Mouse (Mus musculus): ENCODE measurements around the gene Ak6. TPM values are rescaled to one million over a fixed set of nuclear protein-coding genes. Genes with fewer than 3 reads are reported as not detected.

Gene Ak6
- polyA plus RNA-seq (2014; fragmentation: Illumina TruSeq; extraction: RNeasy Lipid Tissue Mini Kit (QIAGEN cat#74804); ENCODE audit: low read depth, low replicate concordance), result 88.8 TPM

GRCm38 (mm10) chr13:100650550-100651438 is at the start of gene Ak6, which contains the start of gene Rad17:
Gene Ak6, plus strand, starts transcription at chr13:100650979.
Gene Rad17, minus strand, starts transcription at chr13:100651051.

GRCm38 (mm10) chr13:100616181-100617087 is 34.3 kb upstream of the Ak6 start, which contains the start of gene Marveld2:
Gene Marveld2, minus strand, starts transcription at chr13:100616971.

DNA sequence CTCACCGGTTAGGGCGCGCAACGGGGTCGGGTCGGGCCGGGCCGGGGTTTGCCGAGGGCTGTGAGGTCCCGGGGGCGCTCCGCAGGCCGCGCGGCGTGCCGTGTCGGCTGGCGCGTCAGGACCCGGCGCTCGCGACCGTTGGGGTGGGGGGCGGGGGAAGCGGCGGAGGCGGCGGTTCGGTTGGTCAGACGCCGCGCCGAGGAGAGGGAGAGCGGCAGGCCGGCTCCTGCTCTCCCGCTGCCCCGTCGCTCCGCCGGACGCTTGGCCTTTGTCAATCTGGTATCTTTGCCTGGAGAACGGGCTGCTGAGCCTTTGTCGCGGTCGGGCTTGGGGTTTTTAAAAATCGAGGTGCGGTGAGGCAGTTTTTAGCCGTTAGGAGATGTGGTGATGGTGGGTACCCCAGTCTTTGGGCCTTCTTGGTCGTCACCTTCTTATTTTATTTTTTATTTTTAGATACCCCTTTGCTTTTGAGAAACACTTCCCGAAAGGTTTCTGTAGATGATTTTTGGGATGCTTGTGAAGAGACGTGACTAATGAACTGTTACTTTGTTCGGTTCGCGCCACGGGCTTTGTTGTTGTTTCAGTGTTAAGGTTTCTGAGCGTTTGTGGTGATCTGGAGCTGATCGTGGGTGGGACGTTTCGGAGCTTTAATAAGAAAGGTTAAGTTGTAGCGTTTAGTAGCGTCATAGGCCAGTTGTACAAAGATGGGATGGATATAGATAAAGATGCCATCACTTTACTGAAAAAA is 834 bp downstream of the Ak6 start, which contains the start of gene Taf9:
Gene Taf9 (plus strand): TSS at position 141 of the 748 bp plus-strand sequence.

DNA sequence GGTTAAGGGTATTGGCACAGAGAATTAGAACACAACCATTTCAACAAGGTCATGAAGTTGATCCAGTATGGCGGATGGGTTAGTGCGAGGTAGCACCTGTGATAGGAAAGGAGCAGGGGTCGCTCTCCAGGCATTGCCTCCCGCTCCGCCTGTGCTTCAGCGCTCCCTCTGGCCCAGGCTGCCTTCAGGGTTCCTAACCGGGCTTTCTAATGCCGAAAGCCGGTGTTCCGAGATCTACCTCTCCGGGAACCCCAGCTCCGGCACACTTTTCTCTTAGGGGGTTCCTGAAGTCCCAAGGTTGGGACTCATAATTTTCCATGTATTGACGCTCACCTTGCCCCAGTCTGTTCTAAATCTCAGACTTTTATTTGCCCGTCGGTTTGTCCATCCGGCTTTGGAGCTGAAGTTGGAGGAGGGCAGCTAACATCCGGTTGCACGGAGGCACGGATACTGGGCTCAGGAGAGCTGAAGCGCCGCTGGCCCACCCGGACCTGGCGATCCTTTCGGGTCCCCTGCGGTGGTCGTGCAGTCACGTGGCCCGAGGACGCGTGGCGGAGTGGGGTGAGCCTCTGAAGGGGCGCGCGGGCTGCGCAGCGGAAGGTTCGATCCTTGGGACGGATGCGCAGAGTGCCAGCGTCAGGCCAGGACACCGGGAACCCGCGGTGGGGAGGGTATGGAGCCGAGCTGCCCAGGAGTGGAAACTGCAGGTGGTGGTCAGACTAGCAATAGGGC is 18.7 kb downstream of the Ak6 start, which contains the start of gene Ccdc125:
Gene Ccdc125 (plus strand): TSS at position 427 of the 732 bp plus-strand sequence.

Other genes with a start within 250 kb of the Ak6 start
- gene Naip1, start 198.1 kb upstream of the Ak6 start, polyA plus RNA-seq (2014; fragmentation: Illumina TruSeq; extraction: RNeasy Lipid Tissue Mini Kit (QIAGEN cat#74804); ENCODE audit: low read depth, low replicate concordance), result 0.51 TPM
- gene Gtf2h2, start 158.4 kb upstream of the Ak6 start, polyA plus RNA-seq (2014; fragmentation: Illumina TruSeq; extraction: RNeasy Lipid Tissue Mini Kit (QIAGEN cat#74804); ENCODE audit: low read depth, low replicate concordance), result 27.9 TPM
- gene Ocln, start 98.3 kb upstream of the Ak6 start, polyA plus RNA-seq (2014; fragmentation: Illumina TruSeq; extraction: RNeasy Lipid Tissue Mini Kit (QIAGEN cat#74804); ENCODE audit: low read depth, low replicate concordance), result 19.3 TPM
- gene Marveld2, start 34.0 kb upstream of the Ak6 start, polyA plus RNA-seq (2014; fragmentation: Illumina TruSeq; extraction: RNeasy Lipid Tissue Mini Kit (QIAGEN cat#74804); ENCODE audit: low read depth, low replicate concordance), result 10.7 TPM
- gene Rad17, start 72 bp downstream of the Ak6 start, polyA plus RNA-seq (2014; fragmentation: Illumina TruSeq; extraction: RNeasy Lipid Tissue Mini Kit (QIAGEN cat#74804); ENCODE audit: low read depth, low replicate concordance), result 12.3 TPM
- gene Taf9, start 600 bp downstream of the Ak6 start, polyA plus RNA-seq (2014; fragmentation: Illumina TruSeq; extraction: RNeasy Lipid Tissue Mini Kit (QIAGEN cat#74804); ENCODE audit: low read depth, low replicate concordance), result 27.4 TPM
- gene Ccdc125, start 18.7 kb downstream of the Ak6 start, polyA plus RNA-seq (2014; fragmentation: Illumina TruSeq; extraction: RNeasy Lipid Tissue Mini Kit (QIAGEN cat#74804); ENCODE audit: low read depth, low replicate concordance), result 5.3 TPM
- 34.2 TPM for gene Cdk7, start 80.0 kb downstream of the Ak6 start, polyA plus RNA-seq (2014; fragmentation: Illumina TruSeq; extraction: RNeasy Lipid Tissue Mini Kit (QIAGEN cat#74804); ENCODE audit: low read depth, low replicate concordance)
- 47.8 TPM for gene Mrps36, start 93.7 kb downstream of the Ak6 start, polyA plus RNA-seq (2014; fragmentation: Illumina TruSeq; extraction: RNeasy Lipid Tissue Mini Kit (QIAGEN cat#74804); ENCODE audit: low read depth, low replicate concordance)
- 1.3 TPM for gene Cenph, start 124.9 kb downstream of the Ak6 start, polyA plus RNA-seq (2014; fragmentation: Illumina TruSeq; extraction: RNeasy Lipid Tissue Mini Kit (QIAGEN cat#74804); ENCODE audit: low read depth, low replicate concordance)
- 3.6 TPM for gene Ccnb1, start 135.6 kb downstream of the Ak6 start, polyA plus RNA-seq (2014; fragmentation: Illumina TruSeq; extraction: RNeasy Lipid Tissue Mini Kit (QIAGEN cat#74804); ENCODE audit: low read depth, low replicate concordance)
- gene Slc30a5, start 182.4 kb downstream of the Ak6 start, polyA plus RNA-seq (2014; fragmentation: Illumina TruSeq; extraction: RNeasy Lipid Tissue Mini Kit (QIAGEN cat#74804); ENCODE audit: low read depth, low replicate concordance), result 45.5 TPM